Mouse (Mus musculus) testis, adult 2 months (tissue): ENCODE measurements around the gene Guca2a.

Source experiments
- CTCF ChIP-seq: fragments of 200-500 bp; IDR thresholded peaks from 2 replicates; pipeline ENCODE4 v1.5.1; 2012; ENCODE audit warnings: low read depth, mild to moderate bottlenecking, inconsistent platforms, low read length, moderate library complexity; ENCODE audit not compliant: control insufficient read depth, insufficient read depth, insufficient replicate concordance
- POLR2A ChIP-seq: fragments of 200-500 bp; IDR thresholded peaks from 2 replicates; pipeline ENCODE4 v1.6.1; 2012; ENCODE audit warnings: low read depth, mild to moderate bottlenecking, inconsistent platforms, low read length, moderate library complexity; ENCODE audit not compliant: control insufficient read depth

- TF ChIP-seq POLR2A (no peak), CTCF (no peak)
Observed at GRCm38 (mm10) chr4:119637176-119637845, at the start of gene Guca2a.
